Mouse (Mus musculus) forebrain, embryonic 13.5 days (tissue): ENCODE data around the gene Hlcs. TPM values are rescaled to one million over a fixed set of nuclear protein-coding genes. Genes with fewer than 3 reads are reported as not detected.
A peak's percentile ranks its signal among the peaks of the same experiment; 100 is the strongest.

Experiments used
- ATAC-seq: fragments of 200-750 bp; cut with Nextera tagmentation; 2 replicates; pipeline ENCODE4 v1.8.0; 2017
- H3K27ac ChIP-seq: fragments of 300-500 bp; sonication (generic); 2 replicates; pipeline ENCODE4 v1.5.1; 2015; ENCODE audit warnings: inconsistent platforms, mild to moderate bottlenecking, moderate library complexity
- H3K27me3 ChIP-seq: fragments of 300-500 bp; sonication (generic); 2 replicates; pipeline ENCODE4 v1.6.1; 2015; ENCODE audit warnings: mild to moderate bottlenecking, inconsistent platforms
- H3K36me3 ChIP-seq: fragments of 300-500 bp; sonication (generic); 2 replicates; pipeline ENCODE4 v1.6.1; 2015; ENCODE audit warnings: mild to moderate bottlenecking, inconsistent platforms; ENCODE audit not compliant: poor library complexity, severe bottlenecking
- H3K4me1 ChIP-seq: fragments of 300-500 bp; sonication (generic); 2 replicates; pipeline ENCODE4 v1.6.1; 2015; ENCODE audit warnings: inconsistent platforms
- H3K4me2 ChIP-seq: fragments of 300-500 bp; sonication (generic); 2 replicates; pipeline ENCODE4 v1.6.1; 2015; ENCODE audit warnings: inconsistent platforms, mild to moderate bottlenecking, moderate library complexity
- H3K4me3 ChIP-seq: fragments of 300-500 bp; sonication (generic); 2 replicates; pipeline ENCODE4 v1.5.1; 2015; ENCODE audit warnings: mild to moderate bottlenecking, inconsistent platforms
- H3K9ac ChIP-seq: fragments of 300-500 bp; sonication (generic); 2 replicates; pipeline ENCODE4 v1.6.1; 2015; ENCODE audit warnings: mild to moderate bottlenecking, inconsistent platforms
- H3K9me3 ChIP-seq: fragments of 300-500 bp; sonication (generic); replicated peaks from 2 replicates; pipeline ENCODE4 v1.6.1; 2016; ENCODE audit warnings: inconsistent platforms
- WGBS: fragments of 180-500 bp; shearing (Covaris S2); methylation state at CpG from one replicate; pipeline ENCODE4 v1.1.7; 2015; 5-methylcytosine and 5-hydroxymethylcytosine counted together
- polyA plus RNA-seq: library from polyadenylated mRNA; unstranded; fragments of >200 nt; fragmentation: Nextera tagmentation; extraction: Ambion mirVana; gene quantifications from 2 replicates; pipeline ENCODE4 v1.2.1, GENCODE M21; 2015

Hlcs gene
- polyA plus RNA-seq, 1 experiment from 2014 or later: 9.0 TPM

GRCm38 (mm10) chr16:94157819-94158218 lies 155.6 kb downstream of the Hlcs start:
- no peak overlapping the region for H3K9ac ChIP-seq
- no peak overlapping the region for H3K4me2 ChIP-seq
- H3K27ac ChIP-seq: no peak overlapping the region
- WGBS: 76% methylated on average over 8 of the region's 8 CpGs
- H3K27me3 ChIP-seq: peaks cover 7% of the 10 kb centered on the region
- H3K9me3 ChIP-seq: no peaks in the 10 kb centered on the region
- ATAC-seq: no peak
- H3K4me3 ChIP-seq: no peak overlapping the region
- no peaks in the 10 kb centered on the region for H3K36me3 ChIP-seq
- H3K4me1 ChIP-seq: peaks cover 20% of the 10 kb centered on the region

DNA sequence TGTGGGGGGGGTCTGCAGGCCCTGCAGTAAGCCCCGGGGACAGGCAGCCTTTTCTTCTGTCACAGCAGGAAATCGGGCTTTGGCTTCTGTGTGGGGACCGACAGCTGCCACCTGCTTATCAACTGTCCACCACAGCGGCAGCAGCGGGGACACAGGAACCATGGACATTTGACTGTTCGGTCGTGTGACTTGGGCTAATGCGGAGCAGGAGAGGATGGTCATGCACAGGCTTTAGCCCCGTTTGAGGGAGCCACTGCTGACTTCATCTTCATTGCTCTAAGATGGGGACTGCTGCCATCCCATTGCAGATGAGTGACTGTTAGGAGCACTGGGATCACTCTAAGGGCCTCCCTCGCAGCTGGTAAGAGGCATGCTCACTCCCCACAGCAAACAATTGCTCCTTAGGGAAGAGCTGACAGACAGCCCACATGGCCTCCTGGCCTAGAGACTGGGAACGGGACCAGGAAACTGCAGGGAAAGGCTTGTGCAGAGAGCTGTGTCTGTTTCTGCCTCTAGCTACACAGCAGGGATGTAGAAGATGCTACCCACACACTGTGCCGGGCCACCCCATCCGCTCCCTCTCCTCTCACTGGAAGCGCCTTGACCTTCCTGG lies 158.2 kb downstream of the Hlcs start:
- Histone ChIP-seq H3K9ac (0 out of 2 replicates have a peak overlapping the region, but pooled peaks have one; percentile 18), H3K4me3 (no peak overlapping the region), H3K36me3 (no peaks in the 10 kb centered on the region), H3K27me3 (peaks cover 11% of the 10 kb centered on the region; the same call in 1 of the 2 replicates), H3K4me1 (peaks cover 20% of the 10 kb centered on the region), H3K9me3 (no peaks in the 10 kb centered on the region), H3K4me2 (0 out of 2 replicates have a peak overlapping the region, but pooled peaks have one; percentile 7), H3K27ac (peak overlapping the region; percentile 40)
- peak; percentile 77 for ATAC-seq
- WGBS: 23% methylated on average over 14 of the region's 14 CpGs

DNA sequence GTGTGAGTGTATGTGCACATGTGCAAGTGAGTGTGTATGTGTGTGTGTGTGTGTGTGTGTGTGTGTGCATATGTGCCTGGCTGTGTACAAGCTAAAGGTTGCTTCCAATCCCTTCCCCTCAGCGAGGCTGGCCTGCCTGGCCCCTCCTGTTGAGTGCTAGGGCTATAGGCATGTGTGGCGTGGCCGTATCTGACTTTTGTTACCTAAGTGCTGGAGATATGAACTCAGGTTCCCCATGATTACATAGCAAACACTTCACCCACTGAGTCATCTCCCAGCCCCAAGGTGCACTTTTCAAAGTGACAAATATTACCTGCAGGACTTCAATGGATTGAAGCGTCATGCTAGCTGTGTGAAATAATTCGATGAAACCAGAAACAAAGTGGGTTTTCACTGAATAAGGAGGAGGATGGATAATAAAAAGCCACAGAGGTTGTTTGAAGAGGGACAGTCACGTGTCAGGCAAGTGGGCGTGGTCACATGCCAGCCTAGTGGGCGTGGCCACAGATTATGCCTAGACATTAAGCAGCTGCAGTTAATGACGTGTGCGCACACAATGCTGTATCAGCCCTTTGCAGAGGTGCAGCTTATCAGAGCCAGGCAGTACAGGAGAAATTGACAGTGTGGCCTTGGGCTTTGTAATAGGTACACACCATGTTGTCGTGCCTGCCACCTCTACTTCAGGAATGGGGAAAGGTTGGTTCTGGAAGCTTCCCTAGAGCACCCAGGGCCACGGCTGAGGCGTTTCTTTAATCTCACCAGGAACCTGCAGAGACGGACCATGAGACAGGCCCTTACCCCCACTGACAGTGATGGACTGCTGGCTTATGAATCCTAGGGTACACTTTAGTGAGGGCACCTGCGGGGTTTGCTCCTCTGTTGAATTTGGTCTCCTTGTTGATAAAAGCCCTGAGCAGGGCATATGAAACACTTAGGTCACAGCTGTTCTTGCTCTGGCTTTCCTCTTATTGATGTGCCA lies 163.0 kb downstream of the Hlcs start:
- H3K9me3 ChIP-seq: no peaks in the 10 kb centered on the region
- ATAC-seq: no peak
- H3K4me3 ChIP-seq: no peak overlapping the region
- H3K9ac ChIP-seq: no peak overlapping the region
- H3K36me3 ChIP-seq: no peaks in the 10 kb centered on the region
- WGBS: 78% methylated on average over 15 of the region's 15 CpGs
- H3K4me2 ChIP-seq: no peak overlapping the region
- H3K27ac ChIP-seq: no peak overlapping the region
- peaks cover 15% of the 10 kb centered on the region; the same call in 1 of the 2 replicates for H3K27me3 ChIP-seq
- H3K4me1 ChIP-seq: peaks cover 22% of the 10 kb centered on the region

DNA sequence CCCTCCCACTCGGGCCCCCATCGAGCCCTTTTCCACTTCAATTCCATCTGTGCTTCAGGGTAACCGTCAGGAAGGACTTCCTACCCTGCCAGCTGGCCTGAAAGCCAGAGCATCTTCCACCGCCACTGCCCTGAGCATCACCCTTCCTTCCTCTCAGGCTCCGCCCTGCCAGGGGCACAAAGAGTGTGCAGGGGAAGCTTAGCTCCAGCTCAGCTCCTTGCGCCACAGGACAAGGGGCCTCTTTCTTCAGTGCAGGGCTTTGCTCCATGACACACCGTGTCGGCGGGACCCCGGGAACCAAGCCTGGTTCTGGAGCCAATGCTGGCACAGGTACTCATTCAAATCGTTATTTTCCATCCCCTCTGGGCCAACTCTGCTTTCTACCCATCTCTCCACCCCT lies 165.2 kb downstream of the Hlcs start:
- H3K27me3 ChIP-seq: peaks cover 19% of the 10 kb centered on the region; the same call in 1 of the 2 replicates

GRCm38 (mm10) chr16:94143325-94143724 lies 170.0 kb downstream of the Hlcs start:
- Histone ChIP-seq H3K27ac (peak overlapping the region; percentile 12; the same call in 1 of the 2 replicates), H3K27me3 (0 out of 2 replicates have a peak, but pooled peaks cover 10% of the 10 kb centered on the region), H3K36me3 (no peaks in the 10 kb centered on the region), H3K9me3 (no peaks in the 10 kb centered on the region), H3K4me1 (peaks cover 20% of the 10 kb centered on the region), H3K4me2 (peak overlapping the region; percentile 42), H3K9ac (no peak overlapping the region), H3K4me3 (no peak overlapping the region)
- 8% methylated on average over 10 of the region's 10 CpGs for WGBS
- peak; percentile 77 for ATAC-seq

More for the DNA sequence above, 165.2 kb downstream of the Hlcs start:
- ATAC-seq: no peak
- 0 out of 2 replicates have a peak overlapping the region, but pooled peaks have one; percentile 37 for H3K9ac ChIP-seq
- peaks cover 20% of the 10 kb centered on the region for H3K4me1 ChIP-seq
- 16% methylated on average over 11 of the region's 11 CpGs for WGBS
- H3K27ac ChIP-seq: no peak overlapping the region
- no peaks in the 10 kb centered on the region for H3K36me3 ChIP-seq
- H3K4me3 ChIP-seq: no peak overlapping the region
- no peaks in the 10 kb centered on the region for H3K9me3 ChIP-seq
- H3K4me2 ChIP-seq: peak overlapping the region; percentile 14; the same call in 1 of the 2 replicates

- Histone ChIP-seq H3K9ac (no peak overlapping the region), H3K4me2 (no peak overlapping the region), H3K27ac (no peak overlapping the region), H3K27me3 (0 out of 2 replicates have a peak, but pooled peaks cover 7% of the 10 kb centered on the region), H3K9me3 (no peaks in the 10 kb centered on the region), H3K4me1 (peaks cover 15% of the 10 kb centered on the region), H3K4me3 (no peak overlapping the region), H3K36me3 (no peaks in the 10 kb centered on the region)
- no peak for ATAC-seq
- WGBS: 84% methylated on average over 10 of the region's 10 CpGs
Observed at GRCm38 (mm10) chr16:94140746-94141145, 172.6 kb downstream of the Hlcs start.

DNA sequence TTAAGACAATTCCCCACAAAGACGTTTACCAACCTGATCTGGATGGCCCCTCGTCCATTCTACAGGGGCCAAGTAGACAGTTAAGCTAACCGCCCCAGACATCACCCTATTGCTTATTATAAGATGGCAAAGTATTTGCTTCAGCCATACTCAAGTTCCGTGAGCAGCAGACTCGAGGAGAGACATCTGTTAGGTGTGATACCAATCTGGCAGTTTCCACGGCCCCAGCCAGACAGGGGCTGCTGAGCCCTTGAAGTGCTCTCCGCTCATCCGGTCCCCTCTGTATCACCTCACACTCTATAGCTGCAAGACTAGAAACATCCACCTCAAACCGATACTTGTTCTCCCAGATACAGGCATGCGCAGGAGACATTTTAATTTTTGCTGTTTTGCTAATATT lies 179.2 kb downstream of the Hlcs start:
- no peak overlapping the region for H3K9ac ChIP-seq
- ATAC-seq: 0 out of 2 replicates have a peak, but pooled peaks have one; percentile 50
- H3K4me1 ChIP-seq: peaks cover 3% of the 10 kb centered on the region
- no peaks in the 10 kb centered on the region for H3K36me3 ChIP-seq
- H3K4me2 ChIP-seq: no peak overlapping the region
- no peaks in the 10 kb centered on the region for H3K27me3 ChIP-seq
- no peak overlapping the region for H3K4me3 ChIP-seq
- no peaks in the 10 kb centered on the region for H3K9me3 ChIP-seq
- no peak overlapping the region; the same call in 1 of the 2 replicates for H3K27ac ChIP-seq
- 86% methylated on average over 10 of the region's 10 CpGs for WGBS

DNA sequence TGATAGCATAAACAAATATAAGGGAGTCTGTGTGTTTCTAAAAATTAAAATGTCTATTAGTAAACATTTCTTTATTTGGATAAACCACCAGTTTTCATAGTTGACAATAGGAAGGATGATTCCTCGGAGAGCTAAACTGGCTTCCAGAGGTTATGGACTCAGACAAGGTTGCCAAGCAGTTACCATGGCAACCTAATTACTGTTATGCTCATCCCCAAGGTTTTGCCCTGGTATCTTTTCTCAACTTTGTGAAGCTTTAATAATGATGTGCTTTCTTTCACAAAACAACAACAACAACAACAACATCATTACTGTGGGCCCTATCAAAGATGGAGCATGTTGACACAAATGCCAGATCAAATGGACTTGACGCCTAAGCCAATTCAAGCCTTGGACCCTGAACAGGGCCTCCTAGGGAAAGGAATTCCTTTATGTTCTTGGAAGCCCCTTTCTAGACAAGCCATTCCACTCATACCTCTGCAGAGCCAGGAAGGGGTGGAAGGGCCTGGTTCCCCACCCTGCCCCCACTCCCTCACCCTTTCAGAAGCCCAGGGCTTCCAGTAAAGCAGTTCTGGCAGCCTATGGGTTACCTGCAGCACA lies 185.0 kb downstream of the Hlcs start:
- no peaks in the 10 kb centered on the region for H3K9me3 ChIP-seq
- H3K36me3 ChIP-seq: no peaks in the 10 kb centered on the region
- H3K4me1 ChIP-seq: peaks cover 36% of the 10 kb centered on the region
- H3K9ac ChIP-seq: no peak overlapping the region
- no peak overlapping the region for H3K27ac ChIP-seq
- H3K27me3 ChIP-seq: peaks cover 47% of the 10 kb centered on the region
- no peak overlapping the region for H3K4me3 ChIP-seq
- no peak overlapping the region for H3K4me2 ChIP-seq
- WGBS: 12% methylated on average over 2 of the region's 2 CpGs
- ATAC-seq: no peak

GRCm38 (mm10) chr16:94126200-94126599 lies 187.2 kb downstream of the Hlcs start:
- peak overlapping the region; percentile 91 for H3K4me2 ChIP-seq
- 14% methylated on average over 9 of the region's 9 CpGs for WGBS
- H3K4me1 ChIP-seq: peaks cover 44% of the 10 kb centered on the region
- H3K27ac ChIP-seq: no peak overlapping the region
- H3K9me3 ChIP-seq: no peaks in the 10 kb centered on the region
- H3K4me3 ChIP-seq: peak overlapping the region; percentile 45; the same call in 1 of the 2 replicates
- peaks cover 68% of the 10 kb centered on the region for H3K27me3 ChIP-seq
- no peak overlapping the region for H3K9ac ChIP-seq
- no peak for ATAC-seq
- no peaks in the 10 kb centered on the region for H3K36me3 ChIP-seq

GRCm38 (mm10) chr16:94125172-94125981 lies 188.0 kb downstream of the Hlcs start:
- ATAC-seq: peak; percentile 68
- H3K9me3 ChIP-seq: no peaks in the 10 kb centered on the region
- H3K27ac ChIP-seq: no peak overlapping the region
- WGBS: under 1% methylated on average over 66 of the region's 83 CpGs
- peak overlapping the region; percentile 45 for H3K4me3 ChIP-seq
- peak overlapping the region; percentile 91 for H3K4me2 ChIP-seq
- H3K36me3 ChIP-seq: no peaks in the 10 kb centered on the region
- H3K9ac ChIP-seq: peak overlapping the region; percentile 66
- H3K4me1 ChIP-seq: peaks cover 47% of the 10 kb centered on the region
- peaks cover 71% of the 10 kb centered on the region for H3K27me3 ChIP-seq

DNA sequence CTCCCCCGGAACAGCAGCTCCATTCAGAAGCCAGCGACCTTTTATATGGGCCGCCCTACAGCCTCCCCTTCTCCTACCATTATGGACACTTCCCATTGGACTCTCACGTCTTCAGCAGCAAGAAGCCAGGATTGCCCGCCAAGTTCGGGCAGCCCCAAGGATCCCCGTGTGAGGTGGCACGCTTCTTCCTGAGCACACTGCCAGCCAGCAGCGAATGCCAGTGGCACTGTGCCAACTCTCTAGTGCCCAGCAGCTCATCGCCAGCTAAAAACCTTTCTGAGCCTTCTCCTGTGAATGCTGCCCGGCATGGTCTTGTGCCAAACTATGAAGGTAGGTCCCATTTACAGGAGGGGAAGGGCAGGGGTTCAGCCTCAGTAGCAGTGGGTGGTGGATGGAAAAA lies 190.1 kb downstream of the Hlcs start:
- Histone ChIP-seq H3K4me2 (no peak overlapping the region), H3K27me3 (peaks cover 79% of the 10 kb centered on the region), H3K9ac (no peak overlapping the region), H3K4me1 (peaks cover 40% of the 10 kb centered on the region), H3K36me3 (no peaks in the 10 kb centered on the region), H3K4me3 (no peak overlapping the region), H3K27ac (no peak overlapping the region), H3K9me3 (no peaks in the 10 kb centered on the region)
- WGBS: 47% methylated on average over 11 of the region's 11 CpGs
- 0 out of 2 replicates have a peak, but pooled peaks have one; percentile 30 for ATAC-seq
